Mouse (Mus musculus): ENCODE data around the gene Ptprn2.

Gene Ptprn2

DNA sequence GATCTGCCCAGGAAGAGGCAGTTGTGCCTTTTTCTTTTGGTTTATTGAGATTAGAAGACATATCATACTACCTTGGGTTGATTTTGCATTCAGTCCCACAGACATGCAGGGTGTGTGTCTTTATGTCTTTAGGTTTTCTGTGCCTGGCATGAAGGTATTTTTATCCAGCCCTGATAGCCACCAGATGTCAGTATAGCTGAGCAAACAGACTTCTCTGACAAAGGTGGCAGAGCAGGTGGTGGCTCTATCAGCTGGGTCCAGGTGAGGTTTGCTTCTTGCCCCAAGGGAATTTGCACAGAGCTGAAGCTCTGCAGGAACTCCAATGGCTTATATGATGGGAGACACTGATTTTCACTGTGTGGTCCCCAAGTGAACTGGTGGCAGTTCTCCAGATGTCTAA is 161.3 kb downstream of the Ptprn2 start:
- DNase-seq (ENCODE audit: low read depth), result no peak

DNA sequence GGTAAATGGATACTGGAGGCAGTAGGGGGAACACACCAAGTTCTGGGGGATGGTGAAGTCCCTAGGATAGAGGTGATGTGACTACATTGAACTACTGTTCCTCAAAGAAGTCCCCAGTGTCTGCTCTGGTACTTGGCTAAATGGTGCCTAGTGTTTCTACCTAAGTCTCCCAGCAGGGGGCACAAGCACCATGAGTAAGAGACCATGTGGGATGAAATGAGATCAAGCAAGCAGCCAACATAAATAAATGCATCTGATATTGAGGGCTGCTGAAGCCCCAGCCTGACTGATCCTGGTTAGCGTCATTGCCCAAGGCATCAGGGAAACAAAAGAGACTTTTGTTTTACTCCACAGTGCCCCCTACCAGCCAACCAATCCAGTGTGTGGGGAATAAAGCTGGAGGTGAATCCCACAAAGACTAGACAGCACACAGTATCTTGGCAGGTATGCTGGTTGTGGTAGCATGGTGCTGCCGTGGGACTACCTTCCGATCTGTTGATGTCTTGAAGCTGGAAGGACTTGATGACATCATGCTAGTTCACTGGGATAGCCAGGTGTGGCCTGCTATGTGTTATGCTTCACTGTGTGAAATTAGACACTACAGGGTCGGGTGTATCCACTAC is 163.2 kb downstream of the Ptprn2 start:
- DNase-seq (ENCODE audit: low read depth), result no peak

DNA sequence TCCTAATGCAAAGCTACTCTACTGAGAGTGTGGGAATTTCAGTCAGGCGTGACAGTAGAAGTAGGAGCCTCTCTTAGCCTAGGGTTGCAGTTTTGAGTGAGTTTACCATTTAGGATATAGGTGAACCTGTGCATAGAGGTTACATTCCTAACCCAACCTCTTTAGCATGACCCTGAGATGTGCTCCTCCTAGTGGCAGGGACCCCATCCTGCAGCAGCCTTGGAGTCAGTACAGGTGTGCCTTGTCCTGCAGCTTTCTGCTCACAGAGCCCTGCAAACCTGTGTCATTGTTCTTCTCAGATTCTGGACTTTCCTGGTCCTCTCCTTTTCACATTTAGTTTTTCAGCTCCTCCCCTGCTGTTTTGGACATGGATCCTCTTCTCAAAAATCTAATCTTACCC is 168.2 kb downstream of the Ptprn2 start:
- no peak for DNase-seq (ENCODE audit: low read depth)

DNA sequence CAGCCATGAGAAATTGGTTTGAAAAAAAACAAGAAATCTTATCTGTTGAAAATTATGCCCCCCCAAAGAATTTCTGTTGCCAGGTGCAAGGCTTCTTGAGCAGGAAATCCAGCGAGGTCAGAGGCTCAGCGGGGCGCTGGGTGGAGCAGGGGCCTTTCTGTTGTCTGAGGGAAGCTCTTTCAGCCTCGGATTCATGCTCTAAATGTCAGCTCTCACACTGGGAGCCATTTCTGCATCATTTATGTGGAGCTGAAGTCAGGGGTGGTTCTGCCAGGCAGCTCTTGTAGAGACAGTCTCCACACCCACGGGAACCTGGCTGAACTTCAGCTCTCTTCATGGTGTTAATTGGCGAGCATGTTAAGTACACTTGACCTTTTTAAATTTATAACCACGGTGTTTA is 174.6 kb downstream of the Ptprn2 start:
- no peak for DNase-seq (ENCODE audit: low read depth)

DNA sequence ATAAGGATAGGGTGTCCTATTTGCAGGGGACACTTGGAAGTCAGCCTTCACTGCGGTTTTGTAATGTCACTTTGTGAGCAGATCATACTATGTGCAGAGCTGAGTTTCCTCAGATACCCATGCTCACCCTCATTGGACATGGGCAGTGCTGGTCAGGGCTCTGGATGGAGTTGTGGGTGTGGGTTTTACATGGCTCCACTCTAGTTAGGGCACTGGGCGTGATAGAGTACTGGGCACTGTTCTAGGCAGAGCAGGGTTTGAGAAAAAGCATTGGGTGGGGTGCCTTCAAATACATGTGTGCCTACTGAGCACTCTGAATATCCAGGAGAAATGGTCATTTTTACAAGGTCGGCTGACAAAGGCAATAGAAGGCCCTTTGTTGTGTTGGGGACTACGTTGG is 175.5 kb downstream of the Ptprn2 start:
- no peak for DNase-seq (ENCODE audit: low read depth)

DNA sequence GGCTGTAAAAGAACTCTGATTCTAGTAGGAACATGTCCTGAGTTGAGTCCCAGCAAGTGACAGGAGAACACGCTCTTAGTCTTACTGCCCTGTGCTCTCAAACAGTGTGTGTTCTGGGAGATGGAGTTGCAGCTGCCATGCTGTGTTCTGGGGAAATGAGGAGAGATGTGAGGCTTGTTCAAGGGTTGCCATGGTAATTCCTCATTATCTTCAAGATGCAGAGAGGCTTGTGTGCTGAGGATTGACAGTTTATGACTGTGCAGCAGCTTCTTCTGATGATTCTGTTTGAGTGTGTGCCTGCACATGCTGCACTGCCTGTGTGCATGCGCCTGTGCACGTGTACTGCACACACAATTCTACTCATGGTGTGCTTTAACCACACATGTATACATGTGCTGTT is 192.2 kb downstream of the Ptprn2 start:
- DNase-seq (ENCODE audit: low read depth), result no peak

DNA sequence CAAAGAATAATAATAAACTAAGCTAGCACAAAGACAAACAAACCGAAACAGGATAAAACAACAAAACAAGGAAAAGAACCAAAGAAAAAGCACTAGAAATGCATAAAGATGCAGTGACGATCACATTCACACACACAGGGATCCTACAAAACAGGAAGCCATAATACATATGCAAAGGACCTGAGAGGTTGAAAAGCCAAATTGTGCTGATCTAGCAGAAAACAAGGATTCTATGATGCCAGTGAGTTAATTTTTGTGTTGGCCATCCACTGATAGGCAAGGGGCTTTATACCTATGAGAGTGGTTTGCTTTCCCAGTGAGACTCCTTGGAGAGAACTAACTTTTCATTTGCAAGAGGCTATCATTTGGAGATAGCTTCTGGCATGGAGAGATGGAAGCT is 204.3 kb downstream of the Ptprn2 start:
- DNase-seq (ENCODE audit: low read depth), result no peak

DNA sequence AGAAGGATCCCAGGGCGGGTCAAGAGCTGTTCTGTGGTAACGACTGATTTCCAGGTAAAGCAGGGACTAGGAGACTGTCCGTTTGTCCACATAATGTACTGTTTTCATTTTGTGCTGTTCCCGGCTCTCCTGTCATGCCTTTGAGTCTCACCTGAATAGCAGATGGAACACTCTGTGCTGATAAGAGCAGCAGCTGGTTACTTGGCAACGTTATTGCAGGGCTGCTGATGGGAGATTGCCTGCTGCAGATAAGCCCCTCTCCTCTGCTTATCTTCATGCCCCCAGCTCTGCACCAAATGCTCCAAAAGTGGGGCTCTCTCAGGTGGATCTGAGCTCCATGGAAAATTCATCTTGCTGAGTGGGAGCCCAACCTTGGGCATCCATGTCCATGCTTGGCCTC is 224.0 kb downstream of the Ptprn2 start:
- DNase-seq (ENCODE audit: low read depth), result no peak

DNA sequence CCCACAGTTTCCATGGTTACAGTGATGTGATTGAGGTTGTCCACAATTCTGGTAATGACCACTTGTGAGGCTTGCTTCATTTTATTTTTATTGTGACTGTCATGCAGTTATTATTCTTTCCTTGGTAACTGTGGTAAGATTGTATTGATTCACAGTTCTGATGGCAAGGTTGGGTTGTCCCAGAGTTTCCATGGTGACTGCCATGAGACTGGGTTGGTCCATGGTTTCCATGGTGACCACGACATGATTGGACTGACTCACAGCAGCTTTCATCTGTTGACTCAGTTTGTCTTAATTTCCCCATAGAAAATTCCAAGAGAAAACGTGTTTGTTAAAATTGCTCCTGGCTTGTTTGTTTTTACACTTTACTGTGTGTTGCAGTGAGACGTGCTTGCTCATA is 225.2 kb downstream of the Ptprn2 start:
- DNase-seq (ENCODE audit: low read depth), result no peak

DNA sequence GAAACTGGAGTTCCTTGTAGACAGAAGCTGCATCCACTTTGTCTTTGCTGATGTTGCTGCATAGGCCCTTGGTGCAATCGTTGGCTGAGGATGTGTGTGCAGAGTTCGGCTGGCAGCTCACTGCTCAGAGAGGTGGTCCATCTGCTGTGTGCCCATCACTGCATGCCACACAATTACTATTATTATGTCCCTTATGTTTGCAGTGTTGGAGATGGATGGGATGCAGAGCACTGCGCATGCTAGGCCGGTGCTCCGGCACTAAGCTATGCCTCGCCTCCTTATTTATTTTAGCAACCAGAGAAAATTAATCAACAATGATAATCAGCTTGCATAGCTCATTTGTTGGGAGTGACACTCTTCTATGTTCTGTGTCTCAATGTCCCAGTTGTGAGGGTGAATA is 225.6 kb downstream of the Ptprn2 start:
- no peak for DNase-seq (ENCODE audit: low read depth)

DNA sequence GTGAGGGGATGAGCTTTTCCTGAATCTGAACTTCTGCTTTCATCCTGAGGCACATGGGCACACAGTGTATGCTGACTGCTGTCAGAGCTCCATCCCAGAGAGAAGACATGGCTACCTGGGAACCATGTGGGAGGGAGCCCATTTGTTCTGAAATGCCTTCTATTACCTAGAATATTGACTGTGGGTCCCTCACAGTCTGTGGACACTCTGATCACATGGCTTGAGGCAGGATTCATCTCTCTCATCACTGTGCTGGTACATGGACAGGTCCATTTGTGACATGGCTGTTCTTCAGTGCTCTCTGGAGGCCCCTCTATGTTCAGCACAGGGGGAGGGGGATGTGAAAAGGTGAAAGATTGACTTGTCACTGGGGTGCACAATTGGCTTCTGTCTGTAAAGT is 227.6 kb downstream of the Ptprn2 start:
- DNase-seq (ENCODE audit: low read depth), result no peak

DNA sequence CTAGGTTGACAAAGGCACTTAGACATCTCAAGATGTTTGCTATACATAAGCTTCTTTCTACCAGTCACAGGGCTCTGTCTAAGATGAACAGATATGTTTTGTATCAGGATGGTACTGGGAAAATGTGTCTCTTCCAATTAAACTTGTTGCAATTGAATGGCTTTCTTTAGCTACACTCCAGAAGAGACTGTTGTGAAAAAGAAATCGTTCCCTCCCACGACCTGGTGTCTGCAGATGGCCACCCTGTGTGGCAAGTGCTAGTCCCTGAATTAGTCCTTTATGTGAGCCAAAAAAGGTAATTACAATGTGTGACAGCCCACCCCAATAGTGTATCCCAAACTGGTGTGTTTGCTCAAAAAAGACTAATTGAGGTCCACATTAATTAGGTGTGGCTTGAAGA is 235.5 kb downstream of the Ptprn2 start:
- DNase-seq (ENCODE audit: low read depth), result no peak

DNA sequence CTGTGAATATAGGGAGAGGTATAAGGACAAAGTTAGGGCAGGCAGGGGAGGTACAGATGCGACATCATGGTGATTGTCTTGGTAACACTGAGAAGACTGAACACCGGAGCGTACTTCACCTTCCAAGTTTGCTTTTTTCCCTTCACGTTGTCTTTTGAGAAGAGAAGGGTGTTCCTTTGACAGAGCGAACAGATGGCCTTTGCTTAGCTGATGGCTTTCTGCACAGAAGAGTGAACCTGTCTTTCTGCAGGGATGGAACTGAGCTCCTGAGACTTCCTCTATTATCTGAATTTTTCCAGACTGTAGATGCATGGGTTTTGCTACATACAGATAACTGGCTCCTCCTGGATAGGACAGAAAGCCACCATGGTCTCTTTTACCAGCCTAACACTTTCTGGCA is 254.6 kb downstream of the Ptprn2 start:
- no peak for DNase-seq (ENCODE audit: low read depth)

DNA sequence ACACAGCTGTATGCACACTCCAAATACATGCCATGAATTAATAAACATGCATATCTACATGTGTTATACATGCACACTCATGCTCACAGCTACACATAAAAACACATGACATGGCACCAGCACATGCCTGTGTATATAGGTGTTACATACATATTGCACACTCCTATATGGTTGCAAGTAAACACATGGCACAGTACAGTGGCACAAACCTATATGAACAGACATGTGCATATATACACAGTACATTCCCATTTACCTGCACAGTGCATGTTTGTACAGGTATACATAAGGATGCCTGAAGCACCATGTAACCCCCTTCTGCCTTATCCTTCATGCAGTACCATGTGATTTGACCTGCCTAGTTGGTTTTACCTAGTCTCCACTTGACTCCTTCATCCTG is 255.8 kb downstream of the Ptprn2 start:
- no peak for DNase-seq (ENCODE audit: low read depth)

DNA sequence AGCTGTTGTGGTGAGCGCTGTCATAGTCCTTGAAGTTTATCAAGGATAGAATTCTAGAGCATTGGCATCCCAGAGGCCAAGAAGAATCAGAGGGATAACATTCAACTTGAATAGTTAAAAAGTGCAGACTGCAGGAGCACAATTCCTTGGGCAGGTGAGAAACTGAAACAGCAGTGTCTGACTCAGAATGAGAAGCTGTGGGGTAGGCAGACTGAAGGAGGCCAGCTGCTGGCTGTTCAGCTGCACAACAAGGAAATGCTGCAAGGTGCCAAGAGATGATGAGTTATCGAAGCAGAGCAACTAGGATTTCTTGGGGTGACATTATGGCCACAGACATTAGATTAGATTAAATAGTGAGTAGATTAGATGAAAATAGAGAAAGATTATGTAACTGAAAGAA is 260.9 kb downstream of the Ptprn2 start:
- no peak for DNase-seq (ENCODE audit: low read depth)

DNA sequence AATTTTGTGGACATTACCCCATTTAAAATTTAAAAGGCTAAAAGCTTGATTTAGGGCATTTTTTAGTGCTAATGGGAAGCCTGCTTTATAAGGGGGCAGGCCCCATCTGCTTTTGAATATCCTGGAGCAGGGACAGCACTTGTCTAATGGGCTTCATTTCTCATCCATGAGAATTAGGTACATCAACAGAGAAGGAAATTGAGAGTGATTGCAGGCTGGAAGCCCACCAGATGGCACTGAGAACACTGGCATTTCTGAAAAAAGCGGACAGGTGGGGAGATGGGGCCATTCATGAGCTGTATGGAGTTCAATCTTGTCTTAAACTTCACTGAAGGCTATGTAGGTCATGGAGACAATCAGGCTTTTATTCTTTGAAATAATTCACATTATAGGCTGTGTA is 267.3 kb downstream of the Ptprn2 start:
- no peak for DNase-seq (ENCODE audit: low read depth)

DNA sequence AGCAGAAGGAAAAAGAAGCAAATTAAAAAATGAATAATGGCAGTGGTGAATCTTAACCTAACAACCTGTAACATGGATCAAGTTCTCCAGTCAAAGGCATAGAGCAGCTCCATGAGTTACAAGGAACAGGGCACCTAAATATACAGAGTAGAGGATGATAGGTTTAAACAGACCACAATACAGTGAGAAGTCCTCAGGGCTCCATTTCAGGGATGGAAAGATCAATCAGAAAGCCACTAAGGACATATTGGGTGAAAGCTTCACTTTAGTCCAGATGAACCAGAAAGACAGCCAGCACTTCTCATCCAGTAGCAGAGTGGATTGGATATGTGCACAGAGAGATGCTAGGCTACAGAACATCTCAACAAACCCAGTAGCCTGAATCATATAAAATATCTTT is 278.4 kb downstream of the Ptprn2 start:
- no peak for DNase-seq (ENCODE audit: low read depth)

DNA sequence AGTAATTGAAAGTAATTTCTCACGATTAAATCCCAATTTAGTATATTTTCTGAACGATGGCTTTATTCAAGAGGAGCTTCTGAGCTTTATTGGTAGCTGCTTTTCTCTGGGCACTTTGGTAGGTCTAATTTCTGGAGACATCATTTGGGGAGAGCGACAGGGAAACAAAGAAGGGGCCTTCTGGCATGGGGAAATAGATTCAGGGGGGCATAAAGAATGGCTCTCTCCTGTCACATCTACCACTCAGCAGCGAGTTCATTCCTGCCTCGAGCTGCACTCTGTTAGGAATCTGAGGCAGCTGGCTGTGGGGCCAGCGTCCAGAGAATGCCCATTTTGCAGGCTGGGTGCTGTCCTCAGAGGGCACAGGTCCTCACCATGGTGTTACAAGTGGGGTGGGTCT is 285.4 kb downstream of the Ptprn2 start:
- DNase-seq (ENCODE audit: low read depth), result no peak

DNA sequence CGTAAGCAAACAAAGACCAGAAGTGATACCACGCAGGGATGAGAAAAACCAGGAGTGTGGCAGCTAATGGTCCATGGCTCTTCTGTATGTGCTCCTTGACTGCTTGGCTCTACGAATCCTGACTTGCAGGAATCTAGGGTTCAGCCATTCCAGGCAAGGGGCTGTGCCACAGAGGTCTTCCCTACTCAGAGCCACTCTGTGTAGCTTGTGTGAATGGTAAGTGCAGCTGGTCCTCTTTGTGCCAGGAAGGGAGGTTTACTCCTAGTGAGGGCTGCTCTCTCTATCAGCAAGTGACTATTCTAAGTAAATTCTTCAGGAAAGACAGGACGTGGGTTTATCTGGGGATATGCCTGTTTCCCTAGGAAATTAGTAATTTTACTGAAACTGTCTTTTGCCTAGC is 286.0 kb downstream of the Ptprn2 start:
- no peak for DNase-seq (ENCODE audit: low read depth)

DNA sequence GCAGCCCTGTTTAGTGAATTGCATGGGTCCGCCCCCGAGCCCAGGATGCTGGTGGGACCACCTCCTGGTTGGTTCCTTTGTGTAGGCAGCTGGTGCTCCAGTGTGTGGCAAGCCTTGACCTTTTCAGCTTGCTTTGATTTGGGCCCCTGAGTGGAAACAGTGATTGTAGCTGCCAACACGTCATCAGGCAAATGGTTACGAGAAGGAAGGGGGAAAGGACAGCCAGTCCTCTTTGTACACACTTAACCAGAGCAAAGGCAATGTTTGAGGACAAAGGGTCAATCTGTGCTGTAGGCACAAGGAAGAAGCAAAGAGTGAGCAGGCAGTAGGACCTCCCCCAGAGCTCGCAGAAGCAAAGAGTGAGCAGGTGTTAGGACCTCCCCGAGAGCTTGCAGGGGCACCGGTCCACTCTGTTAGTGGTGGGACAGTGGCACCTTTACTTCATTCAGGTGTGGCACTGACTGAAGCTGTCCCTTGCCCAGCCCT is 286.6 kb downstream of the Ptprn2 start:
- DNase-seq (ENCODE audit: low read depth), result no peak

DNA sequence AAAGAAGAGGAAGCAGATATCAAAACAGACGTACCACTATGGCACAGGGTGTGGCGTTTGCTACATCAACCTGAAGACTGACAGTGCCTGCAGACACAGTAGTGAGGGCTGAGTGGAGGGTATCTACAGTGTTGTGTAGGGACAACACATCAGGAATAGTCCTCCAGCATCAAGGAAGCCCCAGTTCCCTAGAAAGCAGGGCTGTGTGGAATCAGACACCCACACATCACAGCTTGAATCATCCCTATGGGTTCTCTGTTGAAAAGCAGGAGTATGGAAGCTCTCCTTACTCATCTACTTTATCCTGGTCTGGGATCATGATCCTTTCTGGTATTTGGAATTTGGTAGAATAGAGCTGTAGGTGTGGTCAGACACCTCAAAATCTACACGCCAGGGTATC is 287.8 kb downstream of the Ptprn2 start:
- no peak for DNase-seq (ENCODE audit: low read depth)

DNA sequence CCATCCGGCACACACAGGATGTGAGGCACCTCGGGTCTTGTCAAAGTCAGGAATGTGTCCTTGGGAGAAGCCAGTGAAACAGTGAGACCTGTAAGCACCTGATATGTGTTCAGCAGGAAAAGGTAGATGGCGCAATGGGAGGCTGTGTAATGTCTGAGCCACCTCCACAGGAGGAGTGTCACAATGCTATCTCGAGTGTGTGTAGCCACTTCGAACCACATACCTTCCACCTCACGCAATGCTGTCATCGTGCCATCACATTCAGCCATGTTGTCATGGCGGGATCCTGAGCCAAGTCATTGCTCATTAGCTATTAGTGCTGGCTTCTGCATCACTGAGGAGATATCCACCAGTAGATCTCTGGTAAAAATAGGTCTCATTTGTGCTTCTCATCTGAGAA is 290.9 kb downstream of the Ptprn2 start:
- no peak for DNase-seq (ENCODE audit: low read depth)

DNA sequence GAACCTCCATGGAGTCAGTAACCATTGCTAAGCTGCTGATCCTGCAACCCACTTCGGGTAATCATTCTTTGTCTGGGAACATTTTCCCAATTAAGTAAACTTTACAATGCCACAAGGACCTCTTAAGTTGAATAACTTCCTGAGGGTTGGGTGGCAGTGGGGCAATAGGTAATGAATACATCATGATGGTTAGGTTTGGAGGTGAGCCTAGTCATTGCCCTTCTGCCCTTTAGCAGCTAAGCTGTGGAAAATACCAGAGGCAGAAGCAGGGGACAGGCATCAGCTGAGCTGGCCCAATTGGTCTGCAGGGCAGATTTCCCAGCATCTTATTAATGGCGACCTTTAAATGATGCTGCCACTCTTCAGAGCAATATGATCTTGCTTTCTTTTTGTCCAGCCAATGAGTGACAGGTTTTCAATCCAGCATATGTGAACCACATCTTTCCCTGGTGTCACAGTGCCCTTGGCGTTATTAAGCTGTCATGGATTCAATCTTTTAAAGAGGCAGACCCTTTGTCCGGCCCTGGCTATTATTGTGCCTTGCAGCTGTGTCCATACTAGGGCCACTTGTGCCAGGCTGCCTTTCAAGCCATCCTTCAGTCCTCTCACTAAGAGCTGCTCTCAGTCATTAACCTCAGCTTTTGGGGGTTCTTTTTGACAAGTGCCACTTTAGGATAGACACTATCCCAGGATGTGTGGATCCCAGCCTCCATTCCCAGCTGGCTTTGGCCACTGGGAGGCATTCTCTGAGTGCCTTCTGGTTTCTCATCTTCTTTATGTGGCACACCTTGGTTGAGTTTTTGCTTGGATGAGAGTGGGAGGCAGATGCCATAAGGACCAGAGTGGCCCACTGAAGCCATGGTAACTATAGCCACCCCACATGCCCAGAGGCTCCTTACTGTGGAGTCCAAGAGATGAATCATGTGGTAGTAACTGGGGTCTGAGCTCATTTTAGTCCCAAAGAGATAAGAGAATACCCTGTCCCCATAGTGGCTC is 292.9 kb downstream of the Ptprn2 start:
- DNase-seq (ENCODE audit: low read depth), result no peak

DNA sequence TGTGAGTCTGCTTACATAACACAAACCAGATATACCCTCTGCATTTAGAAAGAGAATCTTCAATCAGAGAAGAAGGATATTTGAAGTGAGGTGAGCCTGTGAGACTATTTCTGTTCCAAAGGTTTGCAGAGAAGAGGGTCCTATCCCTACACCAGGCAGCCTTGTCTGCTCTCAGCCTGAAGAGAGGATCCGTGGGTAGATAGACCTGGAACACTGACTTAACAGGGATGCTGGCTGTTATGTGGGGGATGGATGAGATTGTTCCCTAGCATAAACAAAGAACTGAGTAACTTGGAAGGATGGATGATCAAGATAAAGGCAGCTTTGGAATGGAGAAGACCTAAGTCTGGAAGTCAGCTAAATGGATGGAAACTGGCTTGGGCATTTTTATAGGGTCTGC is 294.9 kb downstream of the Ptprn2 start:
- no peak for DNase-seq (ENCODE audit: low read depth)
